Mouse (Mus musculus): ENCODE measurements around the gene Gm28305. TPM values are rescaled to one million over a fixed set of nuclear protein-coding genes. Genes with fewer than 3 reads are reported as not detected.
A peak's percentile ranks its signal among the peaks of the same experiment; 100 is the strongest.

Gene Gm28305
- polyA plus RNA-seq, 1 experiment from 2014 or later = not detected

GRCm38 (mm10) chr9:104079379-104079778 lies 38.9 kb downstream of the Gm28305 start:
- H3K4me2 ChIP-seq (replicated peaks; ENCODE audit: low read depth) = no peak overlapping the region
- H3K4me3 ChIP-seq (ENCODE audit: low read depth, low read length) = no peak overlapping the region
- H3K36me3 ChIP-seq (ENCODE audit: control insufficient read depth, insufficient read depth) = peaks cover 49% of the 10 kb centered on the region
- 50% methylated on average over 5 of the region's 5 CpGs for WGBS
- no peak overlapping the region for H3K9ac ChIP-seq (ENCODE audit: low read depth, low read length)
- TF ChIP-seq CTCF (IDR thresholded peaks at IDR 0.05; ENCODE audit: low read depth) = peak; percentile 83
- H3K9me3 ChIP-seq (ENCODE audit: control insufficient read depth) = no peaks in the 10 kb centered on the region
- H3K4me1 ChIP-seq (replicated peaks; ENCODE audit: control insufficient read depth, insufficient read depth, low read length) = no peaks in the 10 kb centered on the region
- ATAC-seq = peak; percentile 68; the same call in 1 of the 2 replicates
- H3K27ac ChIP-seq (ENCODE audit: low read depth, low read length) = no peak overlapping the region
- no peaks in the 10 kb centered on the region for H3K27me3 ChIP-seq (replicated peaks; ENCODE audit: control insufficient read depth, insufficient read depth, low read length)

GRCm38 (mm10) chr9:104080038-104080437 lies 39.6 kb downstream of the Gm28305 start:
- no peak for ATAC-seq
- no peaks in the 10 kb centered on the region for H3K4me1 ChIP-seq (replicated peaks; ENCODE audit: control insufficient read depth, insufficient read depth, low read length)
- H3K9me3 ChIP-seq (ENCODE audit: control insufficient read depth) = no peaks in the 10 kb centered on the region
- peaks cover 47% of the 10 kb centered on the region for H3K36me3 ChIP-seq (ENCODE audit: control insufficient read depth, insufficient read depth)
- no peak overlapping the region for H3K4me3 ChIP-seq (ENCODE audit: low read depth, low read length)
- H3K27ac ChIP-seq (ENCODE audit: low read depth, low read length) = no peak overlapping the region
- 72% methylated on average over 3 of the region's 3 CpGs for WGBS
- no peaks in the 10 kb centered on the region for H3K27me3 ChIP-seq (replicated peaks; ENCODE audit: control insufficient read depth, insufficient read depth, low read length)
- TF ChIP-seq CTCF (IDR thresholded peaks at IDR 0.05; ENCODE audit: low read depth) = no peak
- H3K9ac ChIP-seq (ENCODE audit: low read depth, low read length) = no peak overlapping the region
- no peak overlapping the region for H3K4me2 ChIP-seq (replicated peaks; ENCODE audit: low read depth)

GRCm38 (mm10) chr9:104085730-104086429 lies 45.4 kb downstream of the Gm28305 start:
- Histone ChIP-seq H3K4me1 (replicated peaks; ENCODE audit: control insufficient read depth, insufficient read depth, low read length) (no peaks in the 10 kb centered on the region), H3K27ac (ENCODE audit: low read depth, low read length) (no peak overlapping the region), H3K9ac (ENCODE audit: low read depth, low read length) (no peak overlapping the region), H3K4me2 (replicated peaks; ENCODE audit: low read depth) (no peak overlapping the region), H3K4me3 (ENCODE audit: low read depth, low read length) (no peak overlapping the region), H3K36me3 (ENCODE audit: control insufficient read depth, insufficient read depth) (peaks cover 42% of the 10 kb centered on the region), H3K27me3 (replicated peaks; ENCODE audit: control insufficient read depth, insufficient read depth, low read length) (no peaks in the 10 kb centered on the region), H3K9me3 (ENCODE audit: control insufficient read depth) (no peaks in the 10 kb centered on the region)
- no peak for ATAC-seq
- no peak for TF ChIP-seq CTCF (IDR thresholded peaks at IDR 0.05; ENCODE audit: low read depth)
- WGBS = 71% methylated on average over 4 of the region's 4 CpGs

- no peaks in the 10 kb centered on the region for H3K4me1 ChIP-seq (replicated peaks; ENCODE audit: control insufficient read depth, insufficient read depth, low read length)
- TF ChIP-seq CTCF (IDR thresholded peaks at IDR 0.05; ENCODE audit: low read depth) = no peak
- no peak overlapping the region for H3K9ac ChIP-seq (ENCODE audit: low read depth, low read length)
- H3K27ac ChIP-seq (ENCODE audit: low read depth, low read length) = no peak overlapping the region
- no peaks in the 10 kb centered on the region for H3K27me3 ChIP-seq (replicated peaks; ENCODE audit: control insufficient read depth, insufficient read depth, low read length)
- no peaks in the 10 kb centered on the region for H3K9me3 ChIP-seq (ENCODE audit: control insufficient read depth)
- H3K4me3 ChIP-seq (ENCODE audit: low read depth, low read length) = no peak overlapping the region
- no peak for ATAC-seq
- no peak overlapping the region for H3K4me2 ChIP-seq (replicated peaks; ENCODE audit: low read depth)
- peaks cover 28% of the 10 kb centered on the region for H3K36me3 ChIP-seq (ENCODE audit: control insufficient read depth, insufficient read depth)
- WGBS = 67% methylated on average over 8 of the region's 8 CpGs
Observed at GRCm38 (mm10) chr9:104088555-104088954, 48.1 kb downstream of the Gm28305 start.

- H3K9ac ChIP-seq (ENCODE audit: low read depth, low read length) = no peak overlapping the region
- 94% methylated on average over 5 of the region's 5 CpGs for WGBS
- H3K4me1 ChIP-seq (replicated peaks; ENCODE audit: control insufficient read depth, insufficient read depth, low read length) = no peaks in the 10 kb centered on the region
- H3K27ac ChIP-seq (ENCODE audit: low read depth, low read length) = no peak overlapping the region
- peaks cover 21% of the 10 kb centered on the region for H3K36me3 ChIP-seq (ENCODE audit: control insufficient read depth, insufficient read depth)
- no peak overlapping the region for H3K4me3 ChIP-seq (ENCODE audit: low read depth, low read length)
- ATAC-seq = no peak
- no peaks in the 10 kb centered on the region for H3K27me3 ChIP-seq (replicated peaks; ENCODE audit: control insufficient read depth, insufficient read depth, low read length)
- TF ChIP-seq CTCF (IDR thresholded peaks at IDR 0.05; ENCODE audit: low read depth) = no peak
- H3K9me3 ChIP-seq (ENCODE audit: control insufficient read depth) = no peaks in the 10 kb centered on the region
- H3K4me2 ChIP-seq (replicated peaks; ENCODE audit: low read depth) = no peak overlapping the region
Observed at GRCm38 (mm10) chr9:104092945-104093344, 52.5 kb downstream of the Gm28305 start.

GRCm38 (mm10) chr9:104098256-104098655 lies 57.8 kb downstream of the Gm28305 start:
- Histone ChIP-seq H3K4me3 (ENCODE audit: low read depth, low read length) (no peak overlapping the region), H3K4me2 (replicated peaks; ENCODE audit: low read depth) (no peak overlapping the region), H3K9ac (ENCODE audit: low read depth, low read length) (no peak overlapping the region), H3K27me3 (replicated peaks; ENCODE audit: control insufficient read depth, insufficient read depth, low read length) (no peaks in the 10 kb centered on the region), H3K9me3 (ENCODE audit: control insufficient read depth) (no peaks in the 10 kb centered on the region), H3K36me3 (ENCODE audit: control insufficient read depth, insufficient read depth) (peaks cover 30% of the 10 kb centered on the region), H3K27ac (ENCODE audit: low read depth, low read length) (no peak overlapping the region), H3K4me1 (replicated peaks; ENCODE audit: control insufficient read depth, insufficient read depth, low read length) (no peaks in the 10 kb centered on the region)
- 55% methylated on average over 5 of the region's 5 CpGs for WGBS
- no peak for ATAC-seq
- no peak for TF ChIP-seq CTCF (IDR thresholded peaks at IDR 0.05; ENCODE audit: low read depth)
